Mouse (Mus musculus): ENCODE data around the gene Hamp2.

DNA sequence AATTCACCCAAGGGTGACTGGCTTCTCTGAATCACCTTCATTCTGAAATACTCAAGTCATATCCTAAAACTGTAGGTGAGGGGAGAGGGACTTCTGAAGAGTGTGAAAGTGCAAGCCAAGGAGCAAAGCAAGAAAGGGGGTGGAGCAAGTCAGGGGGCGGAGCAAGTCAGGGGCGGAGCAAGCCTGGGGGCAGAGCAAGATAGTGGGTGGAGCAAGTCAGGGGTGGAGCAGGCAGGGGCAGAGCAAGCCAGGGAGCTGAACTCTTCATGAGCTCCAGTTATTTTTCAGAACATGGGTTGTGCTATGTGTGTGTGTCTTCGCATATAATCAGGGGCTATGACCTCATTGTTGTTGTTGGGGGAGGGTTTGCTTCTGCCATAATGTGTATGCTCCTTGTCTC, 4.3 kb downstream of the Hamp2 start:
- no peak for TF ChIP-seq CTCF (IDR thresholded peaks at IDR 0.05; ENCODE audit: low read depth)
- no peak for TF ChIP-seq EP300 (optimal IDR thresholded peaks at IDR 0.05)
